Mouse (Mus musculus): ENCODE data around the gene Dchs2. TPM values are rescaled to one million over a fixed set of nuclear protein-coding genes. Genes with fewer than 3 reads are reported as not detected.

Gene Dchs2
- polyA plus RNA-seq (2012; rRNA removed; ENCODE audit: low replicate concordance): 0.02 and 0.05 TPM in 2 replicates

DNA sequence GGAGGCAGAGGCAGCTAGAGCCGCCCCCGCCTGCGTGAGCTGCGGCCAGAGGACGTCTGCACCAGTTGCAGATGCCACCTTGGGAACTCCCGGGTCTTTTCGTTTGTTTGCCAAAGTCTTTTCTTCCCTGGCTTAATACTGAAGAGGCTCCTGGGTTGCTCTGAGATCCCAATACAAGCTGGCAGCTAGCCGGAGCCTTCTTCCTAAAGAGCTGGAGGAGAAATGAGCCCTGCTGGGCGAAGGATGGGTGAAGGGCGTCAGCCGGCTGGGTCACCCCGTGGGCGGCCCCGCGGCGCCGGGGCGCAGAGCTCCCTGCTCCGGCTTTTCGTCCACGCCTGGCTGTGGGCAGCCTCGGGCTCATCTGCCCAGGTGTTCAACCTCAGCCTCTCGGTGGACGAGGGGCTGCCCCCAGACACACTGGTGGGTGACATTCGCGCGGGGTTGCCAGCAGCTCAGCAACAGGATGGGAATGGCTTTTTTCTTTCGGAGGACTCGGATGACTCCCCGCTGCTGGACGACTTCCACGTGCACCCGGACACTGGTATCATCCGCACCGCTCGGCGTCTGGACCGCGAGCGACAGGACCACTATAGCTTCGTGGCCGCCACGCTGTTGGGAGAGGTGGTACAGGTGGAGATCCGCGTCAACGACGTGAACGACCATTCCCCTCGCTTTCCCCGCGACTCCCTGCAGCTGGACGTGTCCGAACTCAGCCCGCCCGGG is at the start of gene Dchs2:
Gene Dchs2, plus strand, starts transcription at position 223 of the 723 bp plus-strand sequence.

Other genes with a start within 250 kb of the Dchs2 start
- 2.6 and 2.9 TPM in 2 replicates for gene Lrat, start 224.0 kb upstream of the Dchs2 start, polyA plus RNA-seq (2012; rRNA removed; ENCODE audit: low replicate concordance)
- gene Fgg, start 120.2 kb upstream of the Dchs2 start, polyA plus RNA-seq (2012; rRNA removed; ENCODE audit: low replicate concordance): 0.13 TPM in 1 of 2 replicates, not detected in the other
- gene Fga, start 101.9 kb upstream of the Dchs2 start, polyA plus RNA-seq (2012; rRNA removed; ENCODE audit: low replicate concordance): not detected in 2 replicates
- not detected in 2 replicates for gene Fgb, start 78.1 kb upstream of the Dchs2 start, polyA plus RNA-seq (2012; rRNA removed; ENCODE audit: low replicate concordance)
- gene Plrg1, start 72.4 kb upstream of the Dchs2 start, polyA plus RNA-seq (2012; rRNA removed; ENCODE audit: low replicate concordance): 9.8 and 10.7 TPM in 2 replicates